Mouse (Mus musculus): ENCODE data around the gene Olfm2. TPM values are rescaled to one million over a fixed set of nuclear protein-coding genes. Genes with fewer than 3 reads are reported as not detected.

Gene Olfm2
- polyA plus RNA-seq, 1 experiment = not detected

DNA sequence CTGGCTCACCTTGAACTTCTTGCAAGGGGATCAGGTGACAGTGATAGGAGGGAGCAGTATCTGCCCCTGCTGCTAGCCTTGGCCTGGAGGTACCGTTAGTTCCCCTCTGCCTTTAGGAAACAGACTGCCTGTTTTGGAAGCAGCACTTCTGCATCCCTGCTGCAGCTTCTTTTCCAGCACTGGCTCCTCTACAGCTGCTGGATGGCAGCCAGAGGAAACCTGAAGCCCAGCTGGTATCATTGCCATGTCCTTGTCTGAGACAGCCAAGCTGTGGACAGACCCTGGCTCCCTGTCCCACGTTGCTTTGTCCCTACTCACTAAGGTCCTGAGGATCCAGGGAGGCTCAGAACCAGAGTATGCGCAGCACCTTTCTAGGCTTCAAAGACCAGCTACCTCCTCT lies 88.6 kb downstream of the Olfm2 start:
- TF ChIP-seq GATA1 (IDR thresholded peaks at IDR 0.05; ENCODE audit: low read length) (no peak), TAL1 (IDR thresholded peaks at IDR 0.05; ENCODE audit: low read length) (no peak)
- Histone ChIP-seq H3K4me1 (ENCODE audit: control insufficient read depth) (peaks cover 39% of the 10 kb centered on the region), H3K9me3 (ENCODE audit: control insufficient read depth, low read length) (no peaks in the 10 kb centered on the region), H3K36me3 (ENCODE audit: control insufficient read depth) (peaks cover 91% of the 10 kb centered on the region), H3K27me3 (ENCODE audit: control insufficient read depth) (no peaks in the 10 kb centered on the region), H3K4me3 (replicated peaks) (no peak overlapping the region)

DNA sequence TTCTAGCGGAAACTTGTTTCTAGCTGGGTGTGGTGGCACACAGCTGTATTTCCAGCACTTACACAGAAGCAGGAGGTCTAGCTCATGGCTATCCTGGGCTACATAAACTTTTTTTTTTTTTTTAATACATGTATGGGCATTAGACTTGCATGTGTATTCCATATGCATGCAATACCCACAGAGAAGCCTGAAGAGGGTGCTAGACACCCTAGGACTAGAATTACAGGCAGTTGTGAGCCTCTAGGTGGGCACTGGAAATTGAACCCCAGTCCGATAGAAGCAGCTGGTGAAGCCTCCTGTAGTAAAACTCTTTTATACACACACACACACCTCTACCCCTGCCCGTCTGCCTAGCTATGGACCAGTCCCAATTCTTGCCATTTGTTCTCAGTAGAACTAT lies 92.3 kb downstream of the Olfm2 start:
- Histone ChIP-seq H3K4me1 (ENCODE audit: control insufficient read depth) (peaks cover 67% of the 10 kb centered on the region), H3K9me3 (ENCODE audit: control insufficient read depth, low read length) (no peaks in the 10 kb centered on the region), H3K4me3 (replicated peaks) (no peak overlapping the region), H3K27me3 (ENCODE audit: control insufficient read depth) (no peaks in the 10 kb centered on the region), H3K36me3 (ENCODE audit: control insufficient read depth) (peaks cover 62% of the 10 kb centered on the region)
- TF ChIP-seq GATA1 (IDR thresholded peaks at IDR 0.05; ENCODE audit: low read length) (no peak), TAL1 (IDR thresholded peaks at IDR 0.05; ENCODE audit: low read length) (no peak)

DNA sequence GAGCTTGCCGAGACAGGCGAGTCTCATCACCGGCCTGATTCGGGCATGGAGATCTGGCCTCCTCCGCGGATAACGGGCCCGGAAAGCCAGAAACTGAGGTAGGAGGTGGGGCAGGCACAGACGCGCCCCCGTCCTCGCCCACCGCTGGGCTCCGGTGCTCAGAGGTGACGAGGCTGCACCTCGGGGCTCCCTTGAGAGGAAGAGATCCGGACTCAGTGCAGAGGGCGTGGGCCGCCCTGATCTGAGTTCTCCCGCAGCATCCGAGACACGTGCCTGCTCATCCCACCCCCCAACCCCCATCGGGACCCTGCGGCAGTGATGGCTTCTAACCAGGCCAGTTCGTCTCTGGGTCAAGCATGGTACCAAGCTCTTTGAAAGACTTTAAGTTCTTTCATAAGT lies 93.9 kb downstream of the Olfm2 start:
- TF ChIP-seq TAL1 (IDR thresholded peaks at IDR 0.05; ENCODE audit: low read length) (no peak), GATA1 (IDR thresholded peaks at IDR 0.05; ENCODE audit: low read length) (no peak)
- Histone ChIP-seq H3K27me3 (ENCODE audit: control insufficient read depth) (no peaks in the 10 kb centered on the region), H3K4me1 (ENCODE audit: control insufficient read depth) (peaks cover 71% of the 10 kb centered on the region), H3K9me3 (ENCODE audit: control insufficient read depth, low read length) (no peaks in the 10 kb centered on the region), H3K4me3 (replicated peaks) (peak overlapping the region; percentile 88), H3K36me3 (ENCODE audit: control insufficient read depth) (peaks cover 62% of the 10 kb centered on the region)

DNA sequence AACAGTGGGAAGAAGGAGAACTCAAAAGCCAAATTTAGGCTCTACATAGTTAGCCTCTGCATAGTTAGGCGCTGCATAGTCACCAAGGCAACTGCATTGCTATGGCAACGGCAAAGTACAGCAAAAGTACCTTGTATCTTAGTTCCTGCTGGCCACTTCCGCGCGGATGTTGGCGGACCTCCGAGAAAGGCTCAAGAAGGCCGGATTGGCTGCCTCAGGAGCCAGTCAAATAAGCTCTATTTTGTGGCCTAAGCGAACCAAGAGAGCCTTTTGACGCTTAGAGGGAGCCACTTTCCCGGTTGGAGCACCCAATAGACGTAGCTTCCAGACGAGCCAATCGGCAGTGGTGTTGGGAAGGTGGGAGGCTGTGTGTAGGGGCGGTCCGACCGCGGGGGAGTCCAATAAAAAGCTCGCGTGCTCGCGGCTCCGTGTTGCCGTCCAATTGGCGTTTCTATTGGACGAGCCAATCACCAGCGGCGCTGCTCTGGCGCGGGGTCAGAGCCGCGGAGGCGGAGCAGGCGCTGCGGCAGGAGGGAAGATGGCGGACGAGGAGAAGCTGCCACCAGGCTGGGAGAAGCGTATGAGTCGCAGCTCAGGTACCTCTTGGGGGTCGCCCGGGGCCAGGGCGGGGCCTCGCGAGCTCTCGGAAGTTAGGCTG lies 94.4 kb downstream of the Olfm2 start, which contains the start of gene Pin1:
Gene Pin1, plus strand, starts transcription at position 494 of the 658 bp plus-strand sequence.
- Histone ChIP-seq H3K9me3 (ENCODE audit: control insufficient read depth, low read length) (no peaks in the 10 kb centered on the region), H3K4me1 (ENCODE audit: control insufficient read depth) (peaks cover 75% of the 10 kb centered on the region), H3K4me3 (replicated peaks) (peak within 1 kb of the TSS; percentile 88), H3K27me3 (ENCODE audit: control insufficient read depth) (no peaks in the 10 kb centered on the region), H3K36me3 (ENCODE audit: control insufficient read depth) (peaks cover 62% of the 10 kb centered on the region)
- TF ChIP-seq TAL1 (IDR thresholded peaks at IDR 0.05; ENCODE audit: low read length) = no peak
- no peak for TF ChIP-seq GATA1 (IDR thresholded peaks at IDR 0.05; ENCODE audit: low read length)

DNA sequence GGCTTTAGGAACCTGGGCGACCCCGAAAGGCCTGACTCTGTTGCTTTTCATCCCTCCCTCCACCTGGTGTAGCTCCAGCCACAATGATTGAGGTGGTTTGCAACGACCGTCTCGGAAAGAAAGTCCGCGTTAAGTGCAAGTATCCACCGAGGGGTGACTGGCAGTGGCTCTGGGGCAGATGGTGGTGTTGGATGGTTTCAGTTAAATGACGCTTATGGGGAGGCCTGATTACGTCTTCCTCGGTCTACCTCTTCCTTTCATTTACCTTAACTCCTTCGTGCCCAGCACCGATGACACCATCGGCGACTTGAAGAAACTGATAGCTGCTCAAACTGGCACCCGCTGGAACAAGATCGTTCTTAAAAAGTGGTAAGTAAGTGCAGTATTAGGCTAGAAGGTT lies 101.0 kb downstream of the Olfm2 start:
- H3K4me3 ChIP-seq (replicated peaks) = peak overlapping the region; percentile 99
- no peaks in the 10 kb centered on the region for H3K9me3 ChIP-seq (ENCODE audit: control insufficient read depth, low read length)
- peaks cover 36% of the 10 kb centered on the region for H3K36me3 ChIP-seq (ENCODE audit: control insufficient read depth)
- no peak for TF ChIP-seq TAL1 (IDR thresholded peaks at IDR 0.05; ENCODE audit: low read length)
- TF ChIP-seq GATA1 (IDR thresholded peaks at IDR 0.05; ENCODE audit: low read length) = no peak
- peaks cover 78% of the 10 kb centered on the region for H3K4me1 ChIP-seq (ENCODE audit: control insufficient read depth)
- no peaks in the 10 kb centered on the region for H3K27me3 ChIP-seq (ENCODE audit: control insufficient read depth)

DNA sequence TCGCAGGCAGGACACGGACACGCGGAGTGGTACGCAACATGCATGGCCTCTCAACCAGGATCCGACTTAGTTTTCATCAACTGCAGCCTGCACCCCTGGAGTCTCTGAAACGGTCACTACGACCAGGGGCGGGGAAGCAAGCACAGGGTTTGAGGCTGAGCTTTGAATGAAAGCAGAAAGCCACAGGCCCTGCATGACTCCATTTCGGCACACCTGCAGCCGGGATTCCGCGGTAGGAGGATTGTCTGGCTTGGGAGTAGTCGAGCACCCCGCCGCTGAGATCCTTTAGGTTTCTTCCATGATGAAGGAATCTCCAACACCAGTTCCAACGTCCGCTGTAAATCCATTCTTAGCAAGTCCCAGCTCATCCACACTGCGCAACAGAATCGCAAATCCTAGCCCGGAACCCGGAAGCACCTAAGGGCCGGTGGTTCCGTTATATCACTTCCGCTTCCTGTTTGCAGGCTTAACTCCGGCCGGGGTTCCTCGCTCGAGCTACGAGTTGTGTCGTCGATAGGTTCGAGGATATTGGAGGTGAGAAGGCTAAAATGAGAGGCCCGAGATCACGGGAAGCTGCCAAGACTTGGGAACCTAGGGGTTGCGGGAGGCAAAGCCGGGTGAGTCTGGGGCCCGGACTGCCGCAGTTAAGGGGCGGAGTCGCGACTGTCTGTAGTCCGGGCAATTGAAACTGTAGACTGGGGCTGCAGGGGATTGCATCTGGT lies 101.6 kb downstream of the Olfm2 start, which contains the start of gene Fbxl12:
Gene Fbxl12, minus strand, starts transcription at position 408 of the 722 bp plus-strand sequence.
- Histone ChIP-seq H3K27me3 (ENCODE audit: control insufficient read depth) (no peaks in the 10 kb centered on the region), H3K36me3 (ENCODE audit: control insufficient read depth) (peaks cover 37% of the 10 kb centered on the region), H3K9me3 (ENCODE audit: control insufficient read depth, low read length) (no peaks in the 10 kb centered on the region), H3K4me3 (replicated peaks) (peak within 1 kb of the TSS; percentile 99), H3K4me1 (ENCODE audit: control insufficient read depth) (peaks cover 72% of the 10 kb centered on the region)
- no peak for TF ChIP-seq GATA1 (IDR thresholded peaks at IDR 0.05; ENCODE audit: low read length)
- no peak for TF ChIP-seq TAL1 (IDR thresholded peaks at IDR 0.05; ENCODE audit: low read length)

DNA sequence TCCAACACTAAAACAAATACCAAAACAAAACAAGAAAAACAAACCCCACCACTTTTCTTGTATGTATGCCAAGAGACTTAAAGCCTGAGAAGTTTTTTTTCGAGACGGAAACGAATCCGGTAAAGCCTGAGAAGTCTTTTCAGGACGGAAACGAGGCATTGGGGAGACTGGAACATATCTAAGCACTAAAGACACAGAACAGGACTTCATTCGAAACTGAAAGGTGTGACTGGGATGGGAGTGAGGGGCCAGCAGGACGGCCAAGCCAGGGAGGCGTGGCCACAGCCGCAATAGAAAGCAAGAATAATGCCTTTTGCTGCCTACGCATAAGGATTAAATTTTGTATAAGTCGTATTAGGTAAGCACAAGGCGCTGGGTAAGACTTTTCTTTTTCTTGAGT lies 102.4 kb downstream of the Olfm2 start:
- peak overlapping the region; percentile 99 for H3K4me3 ChIP-seq (replicated peaks)
- peaks cover 37% of the 10 kb centered on the region for H3K36me3 ChIP-seq (ENCODE audit: control insufficient read depth)
- no peaks in the 10 kb centered on the region for H3K27me3 ChIP-seq (ENCODE audit: control insufficient read depth)
- peaks cover 66% of the 10 kb centered on the region for H3K4me1 ChIP-seq (ENCODE audit: control insufficient read depth)
- TF ChIP-seq TAL1 (IDR thresholded peaks at IDR 0.05; ENCODE audit: low read length) = no peak
- no peak for TF ChIP-seq GATA1 (IDR thresholded peaks at IDR 0.05; ENCODE audit: low read length)
- H3K9me3 ChIP-seq (ENCODE audit: control insufficient read depth, low read length) = no peaks in the 10 kb centered on the region

DNA sequence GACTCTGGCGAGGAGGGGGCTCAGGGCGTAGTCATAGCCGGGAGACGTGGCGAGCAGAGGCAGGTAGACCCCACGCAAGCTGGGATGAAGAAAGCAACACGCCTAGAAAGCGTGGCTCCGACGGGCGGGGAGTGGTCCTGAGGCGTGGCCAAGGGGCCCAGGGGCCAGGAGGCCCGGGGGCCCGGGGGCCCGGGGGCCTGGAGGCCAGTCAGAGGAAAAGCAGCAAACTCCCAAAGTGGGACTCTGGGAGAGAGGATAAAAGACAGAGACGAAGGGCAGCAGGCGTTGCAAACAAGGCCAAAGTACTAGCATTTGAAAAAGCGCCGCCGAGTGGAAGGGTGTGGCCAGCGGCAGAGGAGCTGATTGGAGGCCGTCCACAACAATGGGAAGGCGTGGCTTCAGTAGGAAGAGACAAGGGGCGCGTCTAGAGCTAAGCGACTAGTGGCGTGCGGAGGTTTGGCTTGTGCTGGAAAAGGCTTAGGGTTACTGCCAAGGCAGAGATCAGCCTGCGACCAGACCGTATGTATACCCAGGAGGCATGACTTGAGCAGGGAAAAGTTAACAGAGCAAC lies 103.2 kb downstream of the Olfm2 start:
- H3K9me3 ChIP-seq (ENCODE audit: control insufficient read depth, low read length) = no peaks in the 10 kb centered on the region
- H3K36me3 ChIP-seq (ENCODE audit: control insufficient read depth) = peaks cover 37% of the 10 kb centered on the region
- H3K4me3 ChIP-seq (replicated peaks) = peak overlapping the region; percentile 99
- no peaks in the 10 kb centered on the region for H3K27me3 ChIP-seq (ENCODE audit: control insufficient read depth)
- TF ChIP-seq GATA1 (IDR thresholded peaks at IDR 0.05; ENCODE audit: low read length) (no peak), TAL1 (IDR thresholded peaks at IDR 0.05; ENCODE audit: low read length) (no peak)
- H3K4me1 ChIP-seq (ENCODE audit: control insufficient read depth) = peaks cover 59% of the 10 kb centered on the region

All from erythroblast, embryonic 14.5 days (primary cell).